Mouse (Mus musculus): Measurements from ENCODE around the gene Actr3b. TPM values are rescaled to one million over a fixed set of nuclear protein-coding genes. Genes with fewer than 3 reads are reported as not detected.

Gene Actr3b
- polyA plus RNA-seq, 2 experiments: 0.22 to 0.71 TPM

DNA sequence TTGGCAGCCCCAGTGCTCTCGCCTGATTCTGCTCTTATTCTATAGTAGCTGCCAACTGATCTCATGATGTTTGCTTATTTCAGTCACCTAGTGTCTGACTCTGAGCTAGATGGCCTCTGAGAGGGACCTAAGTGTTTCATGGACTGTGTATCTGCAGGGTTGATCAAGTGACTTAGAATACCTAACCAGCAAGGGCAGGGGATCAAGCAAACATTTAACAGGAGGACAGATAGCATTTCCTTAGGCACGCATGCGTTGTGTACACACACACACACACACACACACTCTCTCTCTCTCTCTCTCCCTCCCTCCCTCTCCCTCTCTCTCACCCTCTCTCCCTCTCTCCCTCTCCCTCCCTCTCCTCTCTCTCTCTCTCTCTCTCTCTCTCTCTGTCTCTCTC is 71.0 kb downstream of the Actr3b start:
- no peaks in the 10 kb centered on the region for H3K4me1 ChIP-seq (replicated peaks; ENCODE audit: control insufficient read depth in 2 of 2, insufficient read depth in 2 of 2, low read length in 1 of 2)
- no peak overlapping the region for H3K9ac ChIP-seq (replicated peaks)
- H3K27me3 ChIP-seq (ENCODE audit: control insufficient read depth, insufficient read depth, low read length): no peaks in the 10 kb centered on the region
- TF ChIP-seq EP300 (IDR thresholded peaks at IDR 0.05; ENCODE audit: low read depth) (no peak), CTCF (IDR thresholded peaks at IDR 0.05; ENCODE audit: low read depth) (no peak)
- H3K27ac ChIP-seq: no peak overlapping the region
- 54% methylated on average over 3 of the region's 3 CpGs for WGBS (ENCODE audit: insufficient replicate concordance)
- no peaks in the 10 kb centered on the region for H3K9me3 ChIP-seq (ENCODE audit: control insufficient read depth, low read length)
- DNase-seq (ENCODE audit: low read depth in 3 of 3, low spot score in 3 of 3) (no peak), ATAC-seq (ENCODE audit: insufficient read depth) (no peak)
- H3K4me2 ChIP-seq (ENCODE audit: low read depth): no peak overlapping the region
- H3K4me3 ChIP-seq (ENCODE audit: insufficient read depth in 1 of 2, low read depth in 2 of 2, low read length in 2 of 2): no peak overlapping the region
- no peaks in the 10 kb centered on the region for H3K36me3 ChIP-seq (replicated peaks; ENCODE audit: control insufficient read depth, insufficient read depth, low read depth)

DNA sequence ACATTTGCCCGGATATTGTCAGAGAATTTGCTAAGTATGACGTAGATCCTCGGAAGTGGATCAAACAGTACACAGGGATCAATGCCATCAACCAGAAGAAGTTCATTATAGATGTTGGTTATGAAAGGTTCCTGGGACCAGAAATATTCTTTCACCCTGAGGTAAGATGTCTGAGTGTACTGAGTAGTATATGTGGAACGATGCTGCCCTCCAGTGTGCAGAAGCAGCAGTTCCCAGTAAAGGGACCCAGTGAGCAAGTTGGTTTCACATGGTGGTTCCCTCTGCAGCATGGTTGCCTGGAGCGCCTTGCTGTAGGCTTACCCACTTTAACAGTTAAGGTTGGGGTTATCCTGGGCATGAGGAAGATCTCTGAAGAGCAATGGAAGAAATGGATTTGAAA is 71.8 kb downstream of the Actr3b start:
- no peaks in the 10 kb centered on the region for H3K36me3 ChIP-seq (replicated peaks; ENCODE audit: control insufficient read depth, insufficient read depth, low read depth)
- no peak overlapping the region for H3K9ac ChIP-seq (replicated peaks)
- ATAC-seq (ENCODE audit: insufficient read depth) (no peak), DNase-seq (ENCODE audit: low read depth in 3 of 3, low spot score in 3 of 3) (no peak)
- no peaks in the 10 kb centered on the region for H3K9me3 ChIP-seq (ENCODE audit: control insufficient read depth, low read length)
- no peak overlapping the region for H3K27ac ChIP-seq
- TF ChIP-seq EP300 (IDR thresholded peaks at IDR 0.05; ENCODE audit: low read depth) (no peak), CTCF (IDR thresholded peaks at IDR 0.05; ENCODE audit: low read depth) (peak; percentile 63)
- H3K4me1 ChIP-seq (replicated peaks; ENCODE audit: control insufficient read depth in 2 of 2, insufficient read depth in 2 of 2, low read length in 1 of 2): no peaks in the 10 kb centered on the region
- no peaks in the 10 kb centered on the region for H3K27me3 ChIP-seq (ENCODE audit: control insufficient read depth, insufficient read depth, low read length)
- 57% methylated on average over 5 of the region's 5 CpGs for WGBS (ENCODE audit: insufficient replicate concordance)
- H3K4me2 ChIP-seq (ENCODE audit: low read depth): no peak overlapping the region
- H3K4me3 ChIP-seq (ENCODE audit: insufficient read depth in 1 of 2, low read depth in 2 of 2, low read length in 2 of 2): no peak overlapping the region

DNA sequence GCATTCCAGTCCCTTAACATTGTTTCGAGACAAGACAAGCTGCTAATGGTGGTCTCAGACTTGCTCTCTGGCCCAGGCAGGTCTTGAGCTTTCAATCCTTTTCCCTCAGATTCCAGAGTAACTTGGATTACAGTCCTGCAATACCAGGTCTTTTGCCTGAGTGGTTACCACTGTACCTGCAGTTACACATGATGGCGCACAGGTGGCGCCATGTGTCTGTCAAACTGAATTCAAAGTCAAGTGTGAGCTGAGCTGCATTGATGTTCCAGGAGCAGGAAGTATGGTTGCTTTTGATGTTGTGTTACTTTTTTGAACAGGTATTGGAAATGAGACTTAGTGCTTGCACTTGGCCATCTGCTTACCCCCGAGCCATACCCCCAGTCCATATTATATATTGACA is 79.6 kb downstream of the Actr3b start:
- TF ChIP-seq EP300 (IDR thresholded peaks at IDR 0.05; ENCODE audit: low read depth) (no peak), CTCF (IDR thresholded peaks at IDR 0.05; ENCODE audit: low read depth) (peak; percentile 84)
- Histone ChIP-seq H3K4me1 (replicated peaks; ENCODE audit: control insufficient read depth in 2 of 2, insufficient read depth in 2 of 2, low read length in 1 of 2) (no peaks in the 10 kb centered on the region), H3K27ac (no peak overlapping the region), H3K4me2 (ENCODE audit: low read depth) (no peak overlapping the region), H3K36me3 (replicated peaks; ENCODE audit: control insufficient read depth, insufficient read depth, low read depth) (no peaks in the 10 kb centered on the region), H3K27me3 (ENCODE audit: control insufficient read depth, insufficient read depth, low read length) (no peaks in the 10 kb centered on the region), H3K4me3 (ENCODE audit: insufficient read depth in 1 of 2, low read depth in 2 of 2, low read length in 2 of 2) (no peak overlapping the region), H3K9me3 (ENCODE audit: control insufficient read depth, low read length) (no peaks in the 10 kb centered on the region), H3K9ac (replicated peaks) (no peak overlapping the region)
- DNase-seq (ENCODE audit: low read depth in 3 of 3, low spot score in 3 of 3) (peak in 1 of 3 experiments; percentile 20), ATAC-seq (ENCODE audit: insufficient read depth) (no peak)
- 14% methylated on average over 4 of the region's 4 CpGs for WGBS (ENCODE audit: insufficient replicate concordance)

DNA sequence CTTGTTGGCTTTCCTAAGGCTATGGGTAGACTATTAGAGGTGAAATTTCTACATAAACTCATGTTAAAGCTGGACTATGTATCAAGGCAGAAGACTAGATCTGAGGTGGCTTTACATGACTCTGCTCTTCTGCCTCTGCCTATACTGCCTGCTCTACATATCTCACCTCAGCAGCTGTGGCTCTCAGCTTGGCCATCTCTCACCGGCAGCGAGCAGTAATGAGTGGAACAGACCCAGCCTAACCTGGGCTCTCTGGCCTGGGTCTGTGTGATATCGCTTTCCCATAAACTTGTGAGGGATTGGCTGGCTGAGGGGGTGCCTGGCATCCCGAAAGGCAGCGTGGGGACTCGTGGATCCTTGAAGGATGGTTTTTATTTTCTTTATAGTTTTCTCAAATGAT is 86.8 kb downstream of the Actr3b start:
- 62% methylated on average over 6 of the region's 6 CpGs for WGBS (ENCODE audit: insufficient replicate concordance)
- ATAC-seq (ENCODE audit: insufficient read depth) (no peak), DNase-seq (ENCODE audit: low read depth in 3 of 3, low spot score in 3 of 3) (no peak)
- TF ChIP-seq EP300 (IDR thresholded peaks at IDR 0.05; ENCODE audit: low read depth): no peak
- TF ChIP-seq CTCF (IDR thresholded peaks at IDR 0.05; ENCODE audit: low read depth): no peak
- Histone ChIP-seq H3K4me3 (ENCODE audit: insufficient read depth in 1 of 2, low read depth in 2 of 2, low read length in 2 of 2) (no peak overlapping the region), H3K4me2 (ENCODE audit: low read depth) (no peak overlapping the region), H3K9me3 (ENCODE audit: control insufficient read depth, low read length) (no peaks in the 10 kb centered on the region), H3K4me1 (replicated peaks; ENCODE audit: control insufficient read depth in 2 of 2, insufficient read depth in 2 of 2, low read length in 1 of 2) (no peaks in the 10 kb centered on the region), H3K27ac (no peak overlapping the region), H3K9ac (replicated peaks) (no peak overlapping the region), H3K27me3 (ENCODE audit: control insufficient read depth, insufficient read depth, low read length) (no peaks in the 10 kb centered on the region), H3K36me3 (replicated peaks; ENCODE audit: control insufficient read depth, insufficient read depth, low read depth) (no peaks in the 10 kb centered on the region)

DNA sequence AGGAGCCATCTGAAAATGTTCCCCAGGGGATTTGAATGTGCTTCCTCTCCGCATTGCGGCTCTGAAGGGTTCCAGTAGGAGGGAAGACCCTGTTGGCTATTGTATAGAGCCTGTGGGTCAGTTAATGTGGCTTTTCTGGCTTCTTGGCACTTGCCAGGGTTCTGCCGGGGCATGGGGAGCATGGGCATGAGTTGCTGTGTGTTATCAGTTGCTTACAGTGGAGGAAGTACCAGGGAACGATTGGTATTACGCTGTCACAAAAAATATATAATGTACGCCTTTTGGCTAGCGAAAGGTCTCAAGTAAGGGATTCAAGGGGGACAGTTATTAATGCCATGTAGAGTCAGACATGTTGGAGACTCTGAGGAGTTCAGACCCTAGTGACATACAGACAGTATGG is 87.4 kb downstream of the Actr3b start:
- H3K9me3 ChIP-seq (ENCODE audit: control insufficient read depth, low read length): no peaks in the 10 kb centered on the region
- WGBS (ENCODE audit: insufficient replicate concordance): 62% methylated on average over 7 of the region's 7 CpGs
- no peak overlapping the region for H3K4me2 ChIP-seq (ENCODE audit: low read depth)
- H3K36me3 ChIP-seq (replicated peaks; ENCODE audit: control insufficient read depth, insufficient read depth, low read depth): no peaks in the 10 kb centered on the region
- H3K4me1 ChIP-seq (replicated peaks; ENCODE audit: control insufficient read depth in 2 of 2, insufficient read depth in 2 of 2, low read length in 1 of 2): no peaks in the 10 kb centered on the region
- no peak for ATAC-seq (ENCODE audit: insufficient read depth)
- no peak overlapping the region for H3K27ac ChIP-seq
- H3K4me3 ChIP-seq (ENCODE audit: insufficient read depth in 1 of 2, low read depth in 2 of 2, low read length in 2 of 2): no peak overlapping the region
- DNase-seq (ENCODE audit: low read depth in 3 of 3, low spot score in 3 of 3): no peak
- TF ChIP-seq EP300 (IDR thresholded peaks at IDR 0.05; ENCODE audit: low read depth) (no peak), CTCF (IDR thresholded peaks at IDR 0.05; ENCODE audit: low read depth) (no peak)
- no peaks in the 10 kb centered on the region for H3K27me3 ChIP-seq (ENCODE audit: control insufficient read depth, insufficient read depth, low read length)
- H3K9ac ChIP-seq (replicated peaks): no peak overlapping the region
